Mouse (Mus musculus) cerebellum, adult 11 months (tissue): ENCODE results near the gene Zscan4f.
"Not testable (repeated sequence)": the region's sequence is repeated elsewhere in the genome, so short reads cannot be mapped to it uniquely, and the experiment has no call there.

ENCODE experiments used
- DNase-seq: peaks from one replicate; pipeline ENCODE4 v3.0.0; 2022

The Zscan4f gene

DNA sequence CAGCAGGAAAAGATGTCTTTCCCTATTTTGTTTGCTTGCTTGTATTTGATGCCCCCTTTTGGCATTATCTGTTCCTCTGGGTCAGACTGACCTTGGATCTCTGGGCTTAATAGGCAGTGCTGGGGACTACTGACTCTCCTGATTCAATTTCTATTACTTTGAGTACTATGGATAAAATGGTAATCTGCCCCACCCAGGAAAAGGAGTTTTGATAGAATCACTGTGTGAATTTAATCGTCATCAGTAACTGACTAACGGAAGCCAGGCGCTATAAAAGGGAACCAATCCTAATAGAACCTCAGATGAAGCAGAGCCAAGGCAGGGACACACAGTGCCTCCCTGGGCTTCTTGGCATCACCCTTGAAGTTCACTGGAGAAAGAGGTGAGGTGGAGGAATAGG, at the start of gene Zscan4f:
Zscan4f (plus strand) TSS at position 301 of the 400 bp plus-strand sequence.
- DNase-seq, result not testable (repeated sequence)

GRCm38 (mm10) chr7:11384641-11385040, 13.1 kb upstream of the Zscan4f start:
- DNase-seq, result not testable (repeated sequence)
